Mouse (Mus musculus) CH12.LX (cell line): ENCODE results near the gene Xrcc4. TPM values are rescaled to one million over a fixed set of nuclear protein-coding genes. Genes with fewer than 3 reads are reported as not detected.

Experiments
- DNase-seq: peaks from one replicate; pipeline ENCODE4 v3.0.0-alpha.2; 2013; ENCODE audit errors: extremely low read depth
- H3K27ac ChIP-seq: 2 replicates; pipeline ENCODE4 v1.5.1; 2012; ENCODE audit warnings: low read depth, mild to moderate bottlenecking, control low read depth, moderate library complexity; ENCODE audit not compliant: insufficient read depth
- H3K27me3 ChIP-seq: replicated peaks from 2 replicates; pipeline ENCODE3; 2012; ENCODE audit warnings: inconsistent platforms
- H3K36me3 ChIP-seq, 2 experiments: replicated peaks in 1 of 2; 2 replicates each; pipeline versions ENCODE3 to v1.6.1; 2012; ENCODE audit warnings: inconsistent platforms in 1 of 2, low read length in 1 of 2, mild to moderate bottlenecking in 1 of 2, mixed read lengths in 1 of 2, moderate library complexity in 1 of 2; ENCODE audit not compliant: control insufficient read depth in 1 of 2, insufficient read depth in 1 of 2
- H3K4me1 ChIP-seq, 2 experiments: 2 replicates each; pipeline ENCODE4 v1.6.1; 2012; ENCODE audit warnings: inconsistent platforms in 1 of 2, moderate library complexity in 1 of 2; ENCODE audit not compliant: insufficient read depth in 2 of 2, control insufficient read depth in 1 of 2
- H3K4me2 ChIP-seq: 2 replicates; pipeline ENCODE4 v1.6.1; 2012; ENCODE audit warnings: low read depth, mild to moderate bottlenecking, control low read depth; ENCODE audit not compliant: poor library complexity, insufficient read depth, severe bottlenecking
- H3K4me3 ChIP-seq, 3 experiments: fragments of 150-350 bp in 1 of 3; sonication (generic) in 1 of 3; replicated peaks in 1 of 3; 2 replicates each; pipeline versions ENCODE3 to v1.5.1; 2011 to 2012; ENCODE audit warnings: low read depth in 2 of 3, low read length in 2 of 3, mild to moderate bottlenecking in 2 of 3, moderate library complexity in 2 of 3, control low read depth in 1 of 3, improper control_type of control experiment in 1 of 3, inconsistent platforms in 1 of 3, mixed read lengths in 1 of 3; ENCODE audit not compliant: poor library complexity in 1 of 3
- H3K79me2 ChIP-seq: replicated peaks from 2 replicates; pipeline ENCODE4 v1.6.1; 2012; ENCODE audit warnings: mild to moderate bottlenecking, moderate library complexity; ENCODE audit not compliant: control insufficient read depth, poor library complexity, insufficient read depth, severe bottlenecking; ENCODE audit errors: extremely low read depth
- H3K9ac ChIP-seq: 2 replicates; pipeline ENCODE4 v1.6.1; 2012; ENCODE audit warnings: low read depth, mild to moderate bottlenecking, control low read depth, moderate library complexity; ENCODE audit not compliant: insufficient read depth
- H3K9me3 ChIP-seq: replicated peaks from 2 replicates; pipeline ENCODE3; 2012; ENCODE audit warnings: low read length, inconsistent platforms, mixed read lengths
- BHLHE40 ChIP-seq: IDR thresholded peaks from 2 replicates; pipeline ENCODE4 v1.6.1; 2011; ENCODE audit warnings: mild to moderate bottlenecking, low read depth, low read length, improper control_type of control experiment
- CHD1 ChIP-seq: IDR thresholded peaks from 2 replicates; pipeline ENCODE4 v1.6.1; 2012; ENCODE audit warnings: low read depth, low read length, improper control_type of control experiment, inconsistent platforms
- CHD2 ChIP-seq: IDR thresholded peaks from 2 replicates; pipeline ENCODE4 v1.6.1; 2011; ENCODE audit warnings: low read length, improper control_type of control experiment
- CTCF ChIP-seq, 2 experiments: IDR thresholded peaks in 1 of 2; conservative IDR thresholded peaks in 1 of 2; 2 replicates each; pipeline ENCODE4 v1.5.1; 2011 to 2012; ENCODE audit warnings: low read depth in 2 of 2, low read length in 2 of 2, improper control_type of control experiment in 1 of 2, inconsistent platforms in 1 of 2, mild to moderate bottlenecking in 1 of 2, moderate library complexity in 1 of 2
- E2F4 ChIP-seq: IDR thresholded peaks from 2 replicates; pipeline ENCODE4 v1.6.1; 2011; ENCODE audit warnings: low read depth, low read length, improper control_type of control experiment; ENCODE audit not compliant: insufficient replicate concordance
- ELF1 ChIP-seq: IDR thresholded peaks from 2 replicates; pipeline ENCODE4 v1.6.1; 2014; ENCODE audit warnings: low read depth, mild to moderate bottlenecking, inconsistent platforms, low read length, improper control_type of control experiment
- EP300 ChIP-seq: IDR thresholded peaks from 2 replicates; pipeline ENCODE4 v1.6.1; 2011; ENCODE audit warnings: low read length, improper control_type of control experiment
- ETS1 ChIP-seq: conservative IDR thresholded peaks from 2 replicates; pipeline ENCODE4 v1.6.1; 2012; ENCODE audit warnings: low read depth, mild to moderate bottlenecking, inconsistent platforms, low read length, improper control_type of control experiment, moderate library complexity
- GABPA ChIP-seq: IDR thresholded peaks from 2 replicates; pipeline ENCODE4 v1.6.1; 2012; ENCODE audit warnings: low read depth, low read length, improper control_type of control experiment, inconsistent platforms; ENCODE audit not compliant: insufficient replicate concordance
- HCFC1 ChIP-seq: IDR thresholded peaks from 2 replicates; pipeline ENCODE4 v1.6.1; 2012; ENCODE audit warnings: low read depth, mild to moderate bottlenecking, inconsistent platforms, low read length, improper control_type of control experiment
- IRF4 ChIP-seq: IDR thresholded peaks from 2 replicates; pipeline ENCODE4 v1.6.1; 2014; ENCODE audit warnings: low read depth, mild to moderate bottlenecking, inconsistent platforms, low read length, improper control_type of control experiment
- JUN ChIP-seq: IDR thresholded peaks from 2 replicates; pipeline ENCODE4 v1.6.1; 2011; ENCODE audit warnings: low read depth, mild to moderate bottlenecking, low read length, improper control_type of control experiment, moderate library complexity; ENCODE audit not compliant: insufficient read depth
- JUND ChIP-seq: conservative IDR thresholded peaks from 2 replicates; pipeline ENCODE4 v1.6.1; 2011; ENCODE audit warnings: low read depth, low read length, improper control_type of control experiment
- KAT2A ChIP-seq: IDR thresholded peaks from 2 replicates; pipeline ENCODE4 v1.6.1; 2012; ENCODE audit warnings: low read length, improper control_type of control experiment, inconsistent platforms; ENCODE audit not compliant: insufficient replicate concordance
- MAFK ChIP-seq: IDR thresholded peaks from 2 replicates; pipeline ENCODE4 v1.6.1; 2011; ENCODE audit warnings: low read length, improper control_type of control experiment; ENCODE audit not compliant: insufficient replicate concordance
- MAX ChIP-seq: IDR thresholded peaks from 2 replicates; pipeline ENCODE4 v1.6.1; 2011; ENCODE audit warnings: low read length, improper control_type of control experiment
- MAZ ChIP-seq: IDR thresholded peaks from 2 replicates; pipeline ENCODE4 v1.6.1; 2012; ENCODE audit warnings: low read depth, mild to moderate bottlenecking, inconsistent platforms, low read length, improper control_type of control experiment, moderate library complexity
- MXI1 ChIP-seq: IDR thresholded peaks from 2 replicates; pipeline ENCODE4 v1.6.1; 2011; ENCODE audit warnings: mild to moderate bottlenecking, low read depth, low read length, improper control_type of control experiment
- MYC ChIP-seq: IDR thresholded peaks from 2 replicates; pipeline ENCODE4 v1.6.1; 2011; ENCODE audit warnings: low read depth, mild to moderate bottlenecking, improper control_type of control experiment, low read length
- NELFE ChIP-seq: IDR thresholded peaks from 2 replicates; pipeline ENCODE4 v1.6.1; 2011; ENCODE audit warnings: low read depth, low read length, improper control_type of control experiment
- NRF1 ChIP-seq: IDR thresholded peaks from 2 replicates; pipeline ENCODE4 v1.6.1; 2014; ENCODE audit warnings: low read depth, mild to moderate bottlenecking, inconsistent platforms, low read length, improper control_type of control experiment, moderate library complexity
- PAX5 ChIP-seq: IDR thresholded peaks from 2 replicates; pipeline ENCODE4 v1.6.1; 2012; ENCODE audit warnings: low read length, inconsistent platforms, mixed read lengths
- POLR2A ChIP-seq: IDR thresholded peaks from 2 replicates; pipeline ENCODE4 v1.6.1; 2011; ENCODE audit warnings: low read depth, mild to moderate bottlenecking, improper control_type of control experiment, low read length
- POLR2AphosphoS2 ChIP-seq: IDR thresholded peaks from 2 replicates; pipeline ENCODE4 v1.6.1; 2011; ENCODE audit warnings: low read depth, low read length, improper control_type of control experiment
- RAD21 ChIP-seq: IDR thresholded peaks from 2 replicates; pipeline ENCODE4 v1.6.1; 2011; ENCODE audit warnings: low read depth, mild to moderate bottlenecking, low read length, improper control_type of control experiment, moderate library complexity
- RCOR1 ChIP-seq: conservative IDR thresholded peaks from 2 replicates; pipeline ENCODE4 v1.6.1; 2012; ENCODE audit warnings: low read depth, mild to moderate bottlenecking, inconsistent platforms, low read length, improper control_type of control experiment
- SIN3A ChIP-seq: IDR thresholded peaks from 2 replicates; pipeline ENCODE4 v1.6.1; 2012; ENCODE audit warnings: low read length, improper control_type of control experiment, inconsistent platforms
- SMC3 ChIP-seq: IDR thresholded peaks from 2 replicates; pipeline ENCODE4 v1.6.1; 2011; ENCODE audit warnings: low read depth, low read length, improper control_type of control experiment
- TBP ChIP-seq: conservative IDR thresholded peaks from 2 replicates; pipeline ENCODE4 v1.6.1; 2011; ENCODE audit warnings: low read depth, low read length, improper control_type of control experiment
- TCF12 ChIP-seq: IDR thresholded peaks from 2 replicates; pipeline ENCODE4 v1.6.1; 2014; ENCODE audit warnings: low read depth, mild to moderate bottlenecking, inconsistent platforms, low read length, improper control_type of control experiment
- UBTF ChIP-seq: IDR thresholded peaks from 2 replicates; pipeline ENCODE4 v1.6.1; 2012; ENCODE audit warnings: low read depth, mild to moderate bottlenecking, inconsistent platforms, low read length, improper control_type of control experiment, moderate library complexity
- USF1 ChIP-seq: IDR thresholded peaks from 2 replicates; pipeline ENCODE4 v1.6.1; 2014; ENCODE audit warnings: low read depth, mild to moderate bottlenecking, inconsistent platforms, low read length, improper control_type of control experiment
- USF2 ChIP-seq: conservative IDR thresholded peaks from 2 replicates; pipeline ENCODE4 v1.6.1; 2011; ENCODE audit warnings: low read depth, low read length, improper control_type of control experiment
- ZC3H11A ChIP-seq: IDR thresholded peaks from 2 replicates; pipeline ENCODE4 v1.6.1; 2012; ENCODE audit warnings: low read depth, mild to moderate bottlenecking, inconsistent platforms, low read length, improper control_type of control experiment
- ZKSCAN1 ChIP-seq: IDR thresholded peaks from 2 replicates; pipeline ENCODE4 v1.6.1; 2012; ENCODE audit warnings: low read depth, inconsistent platforms, low read length, improper control_type of control experiment, borderline replicate concordance
- ZMIZ1 ChIP-seq: IDR thresholded peaks from 2 replicates; pipeline ENCODE4 v1.6.1; 2012; ENCODE audit warnings: low read depth, mild to moderate bottlenecking, inconsistent platforms, low read length, improper control_type of control experiment
- ZNF384 ChIP-seq: IDR thresholded peaks from 2 replicates; pipeline ENCODE4 v1.6.1; 2012; ENCODE audit warnings: low read depth, low read length, improper control_type of control experiment, inconsistent platforms
- dilution Hi-C: fragments of 300-500 bp; cut with MboI; formaldehyde crosslinking; loops from 2 replicates; pipeline ENCODE4 v1.14.3; 2020; ENCODE audit warnings: low sequenced_read_pairs; ENCODE audit not compliant: extremely low pct_unique_long_range_greater_than_20kb, extremely low pct_ligation_motif_present
- in situ Hi-C: fragments of 300-500 bp; cut with MboI; formaldehyde crosslinking; loops from 3 replicates; pipeline ENCODE4 v1.14.3; 2019; ENCODE audit warnings: low sequenced_read_pairs, low pct_ligation_motif_present, low pct_unique_long_range_greater_than_20kb, mixed read lengths
- polyA plus RNA-seq: library from polyadenylated mRNA; unstranded; fragments of >175 nt; gene quantifications from 2 replicates; pipeline ENCODE4 v1.2.1, GENCODE M21; 2012; ENCODE audit warnings: low read depth; ENCODE audit not compliant: insufficient read length
- total RNA-seq, 2 experiments: library from RNA; depleted of rRNA; stranded (reverse); fragments of 300-350 nt in 1 of 2; fragments of >200 nt in 1 of 2; gene quantifications; 2 replicates each; pipeline ENCODE4 v1.2.3; 2012 to 2014

The Xrcc4 gene
- total RNA-seq (2012; rRNA removed) (6.2 and 6.8 TPM in 2 replicates), total RNA-seq (2014; rRNA removed) (19.6 and 21.5 TPM in 2 replicates), polyA plus RNA-seq (10.0 and 10.5 TPM in 2 replicates)

DNA sequence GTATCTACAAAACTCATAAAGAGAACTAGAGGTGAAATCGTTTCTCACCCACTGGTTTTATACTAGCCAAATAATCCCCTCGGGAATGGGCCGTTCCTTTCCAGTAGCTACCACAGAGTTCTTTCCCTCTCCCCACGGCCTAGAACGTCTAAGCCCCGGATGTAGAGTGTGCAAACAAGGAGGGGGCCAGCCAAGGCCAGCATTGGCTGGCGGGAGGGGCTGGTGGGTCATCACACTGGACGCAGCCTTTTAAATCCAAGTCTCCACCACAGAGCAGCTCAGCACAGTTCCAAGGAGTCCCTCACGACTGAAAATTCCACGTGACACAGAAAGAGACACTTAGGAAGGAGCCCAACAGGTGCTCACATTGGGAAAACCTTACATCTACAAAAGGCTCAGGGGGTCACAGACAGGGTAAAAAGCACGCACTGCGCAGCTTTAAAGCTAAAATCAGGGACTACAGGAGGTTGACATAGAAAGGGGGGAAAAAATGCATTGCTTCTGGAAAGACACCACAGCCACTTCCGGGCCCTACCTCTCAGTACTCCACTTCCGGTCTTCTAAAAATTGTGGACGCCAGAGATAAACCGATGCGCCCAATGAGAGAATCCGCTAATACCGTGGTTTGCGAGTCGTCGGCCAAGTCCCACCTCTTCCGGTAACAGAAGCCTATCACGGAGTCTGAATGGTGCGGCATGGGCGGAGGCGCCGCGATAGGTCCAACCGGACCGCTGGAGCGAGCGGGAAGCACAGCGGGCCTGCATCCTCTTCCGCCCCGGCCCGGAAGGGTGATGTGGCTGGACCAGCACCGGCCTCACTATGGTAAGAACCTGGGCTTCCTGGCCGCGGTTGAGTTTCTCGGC is at the start of gene Xrcc4, which contains the start of gene Tmem167:
Gene Xrcc4, minus strand, starts transcription at position 647 of the 863 bp plus-strand sequence.
Gene Tmem167, plus strand, starts transcription at position 162 of the 863 bp plus-strand sequence.
- Histone ChIP-seq H3K4me3 (peak within 1 kb of the TSS; percentile 93 to 94 (median 93)), H3K27ac (peak within 1 kb of the TSS; percentile 79), H3K9ac (peak within 1 kb of the TSS; percentile 89), H3K9me3 (no peaks in the 10 kb centered on the region), H3K4me1 (peaks cover 0 to 15% of the 10 kb centered on the region in 2 experiments; a peak in 1 of 4 replicates), H3K4me2 (peak within 1 kb of the TSS; percentile 67; the same call in 1 of the 2 replicates), H3K79me2 (peaks cover 25% of the 10 kb centered on the region), H3K36me3 (peaks cover 0 to 11% of the 10 kb centered on the region in 2 experiments), H3K27me3 (no peaks in the 10 kb centered on the region)
- peak; percentile 98 for DNase-seq
- dilution Hi-C loops (no loop called here), in situ Hi-C loops (no loop called here)
- peak; percentile 9; the same call in 1 of the 2 replicates for TF ChIP-seq ZNF384
- peak; percentile 71 for TF ChIP-seq TCF12
- no peak for TF ChIP-seq JUN
- no peak for TF ChIP-seq IRF4
- no peak for TF ChIP-seq PAX5
- TF ChIP-seq JUND = no peak
- 0 out of 2 replicates have a peak, but pooled peaks have one; percentile 51 for TF ChIP-seq MYC
- TF ChIP-seq MAX = 0 out of 2 replicates have a peak, but pooled peaks have one; percentile 62
- 0 out of 2 replicates have a peak, but pooled peaks have one; percentile 26 for TF ChIP-seq POLR2AphosphoS2
- TF ChIP-seq TBP = peak; percentile 84
- peak; percentile 94 for TF ChIP-seq MAZ
- TF ChIP-seq HCFC1 = peak; percentile 84
- TF ChIP-seq MAFK = peak; percentile 19; the same call in 1 of the 2 replicates
- TF ChIP-seq SIN3A = peak; percentile 59; the same call in 1 of the 2 replicates
- TF ChIP-seq RCOR1 = no peak
- 0 out of 2 replicates have a peak, but pooled peaks have one; percentile 44 for TF ChIP-seq E2F4
- TF ChIP-seq USF2 = no peak
- no peak for TF ChIP-seq RAD21
- TF ChIP-seq ZC3H11A = no peak
- no peak for TF ChIP-seq ZKSCAN1
- no peak for TF ChIP-seq ETS1
- TF ChIP-seq NELFE = peak; percentile 63
- TF ChIP-seq ZMIZ1 = peak; percentile 67; the same call in 1 of the 2 replicates
- no peak for TF ChIP-seq USF1
- TF ChIP-seq KAT2A = peak; percentile 80; the same call in 1 of the 2 replicates
- TF ChIP-seq UBTF = 0 out of 2 replicates have a peak, but pooled peaks have one; percentile 54
- TF ChIP-seq CHD2 = peak; percentile 62
- TF ChIP-seq NRF1 = no peak
- no peak for TF ChIP-seq CHD1
- TF ChIP-seq CTCF (conservative IDR thresholded peaks at IDR 0.05 in 1 of 2, IDR thresholded peaks at IDR 0.05 in 1 of 2; ENCODE audit: low read depth in 2 of 2, low read length in 2 of 2) = no peak
- TF ChIP-seq POLR2A = peak; percentile 72
- peak; percentile 46 for TF ChIP-seq MXI1
- peak; percentile 95 for TF ChIP-seq ELF1
- no peak for TF ChIP-seq SMC3
- no peak for TF ChIP-seq BHLHE40
- no peak for TF ChIP-seq EP300
- TF ChIP-seq GABPA = no peak
